Mouse (Mus musculus) layer of hippocampus, postnatal 14 days (tissue): ENCODE results near the gene Pcdh9. TPM values are rescaled to one million over a fixed set of nuclear protein-coding genes. Genes with fewer than 3 reads are reported as not detected.
A peak's percentile ranks its signal among the peaks of the same experiment; 100 is the strongest.

ENCODE experiments used
- DNase-seq, 2 experiments: peaks; one replicate each; pipeline ENCODE4 v3.0.0; 2021 to 2022; ENCODE audit warnings: low spot score in 2 of 2, mixed read lengths in 1 of 2
- long read RNA-seq, 2 experiments: library from polyadenylated mRNA; stranded (forward); transcript quantifications; one replicate each; pipeline ENCODE4 v2.0.0; 2021
- total RNA-seq, 2 experiments: library from RNA; stranded (reverse); gene quantifications; 2 replicates each; pipeline ENCODE4 v1.2.3; 2021

Pcdh9 gene
- total RNA-seq, result 100 to 1,000 TPM; 178 to 189 TPM
- long read RNA-seq, experiment 1, partial matches to known transcripts, result 14 of 19 reads
- long read RNA-seq, experiment 1, other reads (novel, unspliced or antisense), result 4 of 19 reads
- long read RNA-seq, experiment 2, transcript Pcdh9-203 (1 exons, 656 nt), result major isoform, 5 of 30 reads
- long read RNA-seq, experiment 2, partial matches to known transcripts, result 11 of 30 reads
- long read RNA-seq, experiment 2, other reads (novel, unspliced or antisense), result 13 of 30 reads

GRCm38 (mm10) chr14:93890519-93891370 is at the start of gene Pcdh9:
Gene Pcdh9, minus strand, starts transcription at chr14:93890679.
- peak; percentile 96 to 98 for DNase-seq

- DNase-seq, result no peak
These were observed 16.4 kb upstream of the Pcdh9 start for GRCm38 (mm10) chr14:93906928-93907327.

GRCm38 (mm10) chr14:93898533-93898932 is 8.1 kb upstream of the Pcdh9 start:
- peak in 1 of 2 experiments; percentile 46 for DNase-seq

GRCm38 (mm10) chr14:93895131-93895530 is 4.7 kb upstream of the Pcdh9 start:
- no peak for DNase-seq

GRCm38 (mm10) chr14:93891371-93891746 is 880 bp upstream of the Pcdh9 start:
- peak in 1 of 2 experiments; percentile 31 for DNase-seq

GRCm38 (mm10) chr14:93889839-93890518 is 500 bp downstream of the Pcdh9 start:
- DNase-seq, result peak in 1 of 2 experiments; percentile 39

GRCm38 (mm10) chr14:93889231-93889630 is 1.2 kb downstream of the Pcdh9 start:
- DNase-seq, result peak in 1 of 2 experiments; percentile 22

- peak; percentile 32 to 34 for DNase-seq
These were observed 2.1 kb downstream of the Pcdh9 start for GRCm38 (mm10) chr14:93888346-93888745.

GRCm38 (mm10) chr14:93887066-93887465 is 3.4 kb downstream of the Pcdh9 start:
- DNase-seq, result peak in 1 of 2 experiments; percentile 17

- no peak for DNase-seq
These were observed 4.9 kb downstream of the Pcdh9 start for GRCm38 (mm10) chr14:93885551-93886084.

- peak; percentile 78 to 90 for DNase-seq
These were observed 6.0 kb downstream of the Pcdh9 start for GRCm38 (mm10) chr14:93884467-93884866.

GRCm38 (mm10) chr14:93880071-93880470 is 10.4 kb downstream of the Pcdh9 start:
- no peak for DNase-seq

- no peak for DNase-seq
These were observed 14.5 kb downstream of the Pcdh9 start for GRCm38 (mm10) chr14:93875968-93876367.

GRCm38 (mm10) chr14:93868211-93868610 is 22.3 kb downstream of the Pcdh9 start:
- no peak for DNase-seq

- DNase-seq, result no peak
These were observed 32.4 kb downstream of the Pcdh9 start for GRCm38 (mm10) chr14:93858069-93858468.

GRCm38 (mm10) chr14:93846091-93846677 is 44.3 kb downstream of the Pcdh9 start:
- no peak for DNase-seq

GRCm38 (mm10) chr14:93842686-93843288 is 47.7 kb downstream of the Pcdh9 start:
- DNase-seq, result no peak

GRCm38 (mm10) chr14:93832511-93832910 is 58.0 kb downstream of the Pcdh9 start:
- DNase-seq, result no peak

GRCm38 (mm10) chr14:93827159-93827558 is 63.3 kb downstream of the Pcdh9 start:
- DNase-seq, result no peak

GRCm38 (mm10) chr14:93826042-93826462 is 64.4 kb downstream of the Pcdh9 start:
- no peak for DNase-seq

- peak in 1 of 2 experiments; percentile 34 for DNase-seq
These were observed 71.6 kb downstream of the Pcdh9 start for GRCm38 (mm10) chr14:93818845-93819244.
